Mouse (Mus musculus) limb, embryonic 12.5 days (tissue): Measurements from ENCODE around the gene Rnd1. TPM values are rescaled to one million over a fixed set of nuclear protein-coding genes. Genes with fewer than 3 reads are reported as not detected.

Experiments used
- ATAC-seq: fragments of 200-750 bp; cut with Nextera tagmentation; 2 replicates; pipeline ENCODE4 v1.8.0; 2017; ENCODE audit warnings: low read depth, moderate TSS enrichment; ENCODE audit not compliant: insufficient number of reproducible peaks, insufficient read depth, low FRiP score, low TSS enrichment
- H3K27ac ChIP-seq: fragments of 300-500 bp; sonication (generic); 2 replicates; pipeline ENCODE4 v1.5.1; 2016; ENCODE audit warnings: mild to moderate bottlenecking, moderate library complexity
- H3K27me3 ChIP-seq: fragments of 300-500 bp; sonication (generic); 2 replicates; pipeline ENCODE4 v1.6.1; 2016; ENCODE audit warnings: mild to moderate bottlenecking, moderate library complexity
- H3K36me3 ChIP-seq: fragments of 300-500 bp; sonication (generic); 2 replicates; pipeline ENCODE4 v1.6.1; 2016; ENCODE audit warnings: mild to moderate bottlenecking, moderate library complexity
- H3K4me1 ChIP-seq: fragments of 300-500 bp; sonication (generic); replicated peaks from 2 replicates; pipeline ENCODE4 v1.6.1; 2016
- H3K4me2 ChIP-seq: fragments of 300-500 bp; sonication (generic); 2 replicates; pipeline ENCODE4 v1.6.1; 2016; ENCODE audit warnings: mild to moderate bottlenecking, moderate library complexity
- H3K4me3 ChIP-seq: fragments of 300-500 bp; sonication (generic); replicated peaks from 2 replicates; pipeline ENCODE4 v1.5.1; 2016; ENCODE audit warnings: mild to moderate bottlenecking
- H3K9ac ChIP-seq: fragments of 300-500 bp; sonication (generic); replicated peaks from 2 replicates; pipeline ENCODE4 v1.6.1; 2016; ENCODE audit warnings: mild to moderate bottlenecking, moderate library complexity
- H3K9me3 ChIP-seq: fragments of 300-500 bp; sonication (generic); 2 replicates; pipeline ENCODE4 v1.6.1; 2016; ENCODE audit warnings: mild to moderate bottlenecking, moderate library complexity
- WGBS: fragments of 180-500 bp; shearing (Covaris S2); methylation state at CpG from one replicate; pipeline ENCODE4 v1.1.7; 2016; 5-methylcytosine and 5-hydroxymethylcytosine counted together
- polyA plus RNA-seq: library from polyadenylated mRNA; unstranded; fragments of >200 nt; fragmentation: Nextera tagmentation; extraction: Ambion mirVana; gene quantifications from 2 replicates; pipeline ENCODE4 v1.2.1, GENCODE M21; 2016

Rnd1 gene
- polyA plus RNA-seq, 1 experiment from 2014 or later: 0.24 TPM

- peak overlapping the region; percentile 82 for H3K4me3 ChIP-seq
- peaks cover 65% of the 10 kb centered on the region for H3K27me3 ChIP-seq
- peaks cover 60% of the 10 kb centered on the region for H3K4me1 ChIP-seq
- 0 out of 2 replicates have a peak overlapping the region, but pooled peaks have one; percentile 76 for H3K27ac ChIP-seq
- no peak for ATAC-seq
- 0 out of 2 replicates have a peak, but pooled peaks cover 7% of the 10 kb centered on the region for H3K36me3 ChIP-seq
- H3K9ac ChIP-seq: peak overlapping the region; percentile 88
- no peaks in the 10 kb centered on the region for H3K9me3 ChIP-seq
- H3K4me2 ChIP-seq: peak overlapping the region; percentile 98
- WGBS: 1% methylated on average over 21 of the region's 21 CpGs
Measured at GRCm38 (mm10) chr15:98635291-98635841, 41.9 kb downstream of the Rnd1 start.

- Histone ChIP-seq H3K36me3 (no peaks in the 10 kb centered on the region), H3K9me3 (no peaks in the 10 kb centered on the region), H3K4me3 (peak overlapping the region; percentile 82), H3K27me3 (peaks cover 71% of the 10 kb centered on the region), H3K9ac (peak overlapping the region; percentile 88), H3K4me1 (peaks cover 55% of the 10 kb centered on the region), H3K4me2 (peak overlapping the region; percentile 98), H3K27ac (peak overlapping the region; percentile 76)
- WGBS: under 1% methylated on average over 65 of the region's 65 CpGs
- ATAC-seq: peak; percentile 26; the same call in 1 of the 2 replicates
Measured at GRCm38 (mm10) chr15:98634541-98635081, 42.6 kb downstream of the Rnd1 start.

DNA sequence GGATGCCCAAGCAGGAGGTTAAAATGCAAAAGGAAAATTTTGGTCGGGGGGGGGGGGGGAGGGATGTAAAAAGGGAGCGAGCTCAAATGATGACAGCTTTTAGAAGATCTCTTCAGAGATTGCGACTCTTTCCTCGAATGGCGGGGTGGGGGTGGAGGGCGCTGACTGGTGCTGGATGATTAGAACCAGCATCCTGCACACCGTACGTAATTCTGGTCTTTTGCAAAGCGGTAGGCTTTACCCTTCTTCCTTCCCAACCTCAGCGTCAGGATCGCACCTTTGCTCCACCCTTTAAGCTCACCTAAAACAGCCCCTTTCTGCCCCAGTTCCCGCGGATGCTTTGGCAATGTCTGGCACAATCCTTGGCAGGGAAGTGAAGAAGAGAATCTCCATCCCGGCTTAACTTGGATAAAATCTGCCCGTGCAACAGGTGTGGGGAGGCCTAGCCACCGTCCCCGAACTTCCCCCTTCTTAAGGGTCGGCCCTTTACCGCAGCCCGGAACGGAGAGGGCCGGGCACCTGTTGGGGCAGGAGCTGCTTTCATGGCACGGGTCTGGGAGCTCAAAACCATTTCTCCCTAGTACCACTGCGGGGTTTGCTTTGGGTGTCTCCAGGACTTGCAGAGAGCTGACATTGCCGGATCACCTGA lies 43.3 kb downstream of the Rnd1 start:
- no peak for ATAC-seq
- no peaks in the 10 kb centered on the region for H3K36me3 ChIP-seq
- WGBS: under 1% methylated on average over 25 of the region's 25 CpGs
- H3K4me2 ChIP-seq: peak overlapping the region; percentile 98
- 0 out of 2 replicates have a peak overlapping the region, but pooled peaks have one; percentile 29 for H3K27ac ChIP-seq
- H3K4me1 ChIP-seq: peaks cover 61% of the 10 kb centered on the region
- H3K27me3 ChIP-seq: peaks cover 76% of the 10 kb centered on the region
- H3K9ac ChIP-seq: peak overlapping the region; percentile 88
- no peaks in the 10 kb centered on the region for H3K9me3 ChIP-seq
- H3K4me3 ChIP-seq: peak overlapping the region; percentile 82

DNA sequence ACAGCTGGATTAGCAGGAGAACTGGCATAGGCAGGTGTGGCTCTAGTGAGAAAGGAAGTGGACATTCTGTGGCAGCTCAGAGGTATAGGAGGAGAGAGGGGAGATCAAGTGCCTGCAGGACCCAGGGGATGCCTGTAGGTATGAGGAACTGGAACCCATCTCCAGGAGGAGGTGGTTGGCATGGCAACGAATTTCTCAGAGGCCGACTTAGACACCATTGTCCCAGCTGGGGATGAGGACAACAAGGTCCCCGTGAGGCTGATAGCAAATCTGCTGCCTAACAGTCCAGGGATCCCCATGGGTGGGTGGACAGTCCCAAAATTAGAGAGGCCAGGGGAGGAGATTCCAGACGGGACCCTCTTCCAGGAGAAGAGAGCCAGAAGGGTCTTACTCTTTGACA lies 44.3 kb downstream of the Rnd1 start:
- 0% methylated on average over 4 of the region's 4 CpGs for WGBS
- Histone ChIP-seq H3K4me3 (peak overlapping the region; percentile 82), H3K4me2 (peak overlapping the region; percentile 98), H3K4me1 (peaks cover 71% of the 10 kb centered on the region), H3K9ac (peak overlapping the region; percentile 68), H3K27me3 (peaks cover 86% of the 10 kb centered on the region), H3K27ac (no peak overlapping the region), H3K9me3 (no peaks in the 10 kb centered on the region), H3K36me3 (no peaks in the 10 kb centered on the region)
- no peak for ATAC-seq

GRCm38 (mm10) chr15:98632107-98632744 lies 45.0 kb downstream of the Rnd1 start:
- Histone ChIP-seq H3K4me2 (peak overlapping the region; percentile 98), H3K36me3 (no peaks in the 10 kb centered on the region), H3K4me1 (peaks cover 71% of the 10 kb centered on the region), H3K27ac (peak overlapping the region; percentile 41; the same call in 1 of the 2 replicates), H3K9ac (peak overlapping the region; percentile 68), H3K9me3 (no peaks in the 10 kb centered on the region), H3K27me3 (peaks cover 82% of the 10 kb centered on the region), H3K4me3 (peak overlapping the region; percentile 82)
- ATAC-seq: peak; percentile 60
- under 1% methylated on average over 25 of the region's 25 CpGs for WGBS

DNA sequence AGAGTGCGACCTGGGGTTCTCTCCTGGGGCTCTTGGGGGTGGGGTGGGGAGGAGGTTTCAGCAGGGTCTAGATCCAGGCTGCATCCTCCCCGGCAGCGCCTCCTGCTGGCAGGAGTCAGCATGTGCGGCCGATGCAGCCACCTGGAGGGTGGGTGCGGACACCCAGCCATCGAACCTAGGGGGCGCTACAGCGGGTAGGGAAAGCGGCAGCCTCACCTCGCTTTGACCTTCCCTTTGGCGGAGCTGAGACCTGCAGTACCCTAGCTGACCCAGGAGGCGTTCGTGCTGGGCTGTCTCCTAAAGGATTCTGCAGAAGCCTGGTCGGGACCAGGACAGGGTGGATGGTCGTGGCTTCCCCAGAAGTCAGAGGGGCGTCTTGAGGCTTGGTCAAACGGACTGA lies 45.8 kb downstream of the Rnd1 start:
- Histone ChIP-seq H3K4me2 (peak overlapping the region; percentile 98), H3K4me1 (peaks cover 70% of the 10 kb centered on the region), H3K9ac (peak overlapping the region; percentile 13; the same call in 1 of the 2 replicates), H3K27me3 (peaks cover 77% of the 10 kb centered on the region), H3K4me3 (peak overlapping the region; percentile 82), H3K27ac (peak overlapping the region; percentile 41; the same call in 1 of the 2 replicates), H3K9me3 (no peaks in the 10 kb centered on the region), H3K36me3 (no peaks in the 10 kb centered on the region)
- 0 out of 2 replicates have a peak, but pooled peaks have one; percentile 4 for ATAC-seq
- under 1% methylated on average over 18 of the region's 18 CpGs for WGBS

DNA sequence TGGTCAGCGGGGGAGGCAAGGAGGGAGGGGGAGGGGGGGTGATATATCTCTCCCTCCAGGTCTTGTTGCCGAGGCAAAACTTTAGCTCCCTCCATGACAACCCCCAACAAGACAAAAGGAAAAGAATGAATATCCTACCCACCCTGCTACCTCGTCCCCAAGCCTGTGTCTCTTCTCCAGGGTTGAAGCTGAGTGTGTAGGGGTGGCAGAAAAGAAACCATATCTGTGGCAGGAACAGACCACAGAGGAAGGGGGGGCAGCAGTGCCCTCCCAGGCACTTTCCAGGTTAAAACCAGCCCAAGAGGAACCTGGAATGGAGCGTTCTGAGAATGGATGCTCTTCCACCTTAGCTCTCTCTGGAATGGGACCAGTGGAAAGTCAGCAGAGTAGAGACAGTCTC lies 46.7 kb downstream of the Rnd1 start, which contains the start of gene Cacnb3:
Gene Cacnb3, plus strand, starts transcription at position 301 of the 400 bp plus-strand sequence.
- Histone ChIP-seq H3K9me3 (no peaks in the 10 kb centered on the region), H3K9ac (peak within 1 kb of the TSS; percentile 13; the same call in 1 of the 2 replicates), H3K4me3 (peak within 1 kb of the TSS; percentile 82), H3K36me3 (no peaks in the 10 kb centered on the region), H3K4me2 (peak within 1 kb of the TSS; percentile 98), H3K27me3 (peaks cover 68% of the 10 kb centered on the region), H3K27ac (no peak within 1 kb of the TSS), H3K4me1 (peaks cover 63% of the 10 kb centered on the region)
- 35% methylated on average over 4 of the region's 4 CpGs for WGBS
- no peak for ATAC-seq

DNA sequence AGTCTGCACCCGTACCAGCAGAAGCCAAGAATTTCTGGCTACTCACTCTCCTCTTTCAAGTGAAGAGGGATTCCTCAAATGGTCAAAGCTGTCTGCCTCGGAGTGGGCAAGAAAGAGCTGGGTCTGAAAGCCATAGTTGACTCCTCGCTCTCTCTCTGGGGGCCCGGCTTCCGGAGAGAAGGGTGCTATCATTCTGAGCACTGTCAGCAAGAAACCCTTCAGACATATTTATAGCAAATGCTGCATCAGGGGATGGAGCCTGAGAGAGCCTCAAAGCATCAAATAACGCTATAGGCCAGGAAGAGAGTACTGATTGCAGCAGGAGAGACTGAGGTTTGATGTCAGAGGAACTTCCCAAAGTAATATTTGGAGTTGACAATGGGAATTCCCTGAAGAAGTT lies 47.8 kb downstream of the Rnd1 start:
- Histone ChIP-seq H3K4me2 (no peak overlapping the region), H3K27me3 (peaks cover 57% of the 10 kb centered on the region), H3K4me1 (peaks cover 57% of the 10 kb centered on the region), H3K27ac (no peak overlapping the region), H3K4me3 (no peak overlapping the region), H3K9me3 (no peaks in the 10 kb centered on the region), H3K36me3 (no peaks in the 10 kb centered on the region), H3K9ac (no peak overlapping the region; the same call in 1 of the 2 replicates)
- ATAC-seq: no peak
- WGBS: 51% methylated on average over 6 of the region's 6 CpGs

GRCm38 (mm10) chr15:98628589-98629254 lies 48.5 kb downstream of the Rnd1 start:
- Histone ChIP-seq H3K27ac (peak overlapping the region; percentile 20; the same call in 1 of the 2 replicates), H3K27me3 (peaks cover 52% of the 10 kb centered on the region), H3K4me2 (peak overlapping the region; percentile 49), H3K9me3 (no peaks in the 10 kb centered on the region), H3K36me3 (no peaks in the 10 kb centered on the region), H3K4me1 (peaks cover 52% of the 10 kb centered on the region), H3K4me3 (peak overlapping the region; percentile 13), H3K9ac (no peak overlapping the region; the same call in 1 of the 2 replicates)
- WGBS: 9% methylated on average over 20 of the region's 20 CpGs
- no peak for ATAC-seq

DNA sequence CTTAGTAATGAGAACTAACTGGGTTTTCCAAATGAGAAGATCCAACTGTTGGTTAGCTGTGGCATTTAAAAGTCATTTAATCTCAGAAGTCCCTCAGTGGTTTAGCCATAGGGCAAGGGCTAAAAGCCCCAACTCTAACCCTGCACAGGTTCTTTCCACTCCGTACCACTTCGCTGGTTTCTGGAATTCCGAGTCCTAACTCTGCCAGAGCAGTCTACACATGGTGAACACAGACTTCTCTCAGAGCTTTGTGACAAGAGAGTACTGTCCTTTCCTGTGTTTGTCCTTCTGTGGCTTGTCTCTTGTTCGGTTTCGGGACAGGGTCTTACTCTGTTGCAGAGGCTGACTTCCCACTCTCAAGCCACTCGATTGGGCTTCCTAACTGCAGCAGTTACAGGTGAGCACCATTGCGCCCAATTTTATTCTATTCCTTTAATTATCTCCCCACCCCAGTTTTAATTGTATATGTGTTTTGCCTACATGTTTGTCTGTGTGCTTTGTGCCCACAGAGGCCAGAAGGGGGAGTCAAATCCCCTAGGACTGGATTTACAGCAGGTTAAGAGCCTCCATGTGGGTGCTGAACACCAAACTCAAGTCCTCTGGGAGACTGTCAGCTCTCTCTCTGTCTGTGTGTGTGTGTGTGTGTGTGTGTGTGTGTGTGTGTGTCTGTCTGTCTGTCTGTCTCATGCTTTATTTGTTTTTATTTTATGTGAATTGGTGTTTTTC lies 50.6 kb downstream of the Rnd1 start:
- Histone ChIP-seq H3K9me3 (no peaks in the 10 kb centered on the region), H3K36me3 (no peaks in the 10 kb centered on the region), H3K9ac (no peak overlapping the region), H3K4me2 (no peak overlapping the region), H3K4me1 (peaks cover 39% of the 10 kb centered on the region), H3K4me3 (no peak overlapping the region), H3K27me3 (peaks cover 48% of the 10 kb centered on the region), H3K27ac (no peak overlapping the region)
- no peak for ATAC-seq
- 83% methylated on average over 7 of the region's 7 CpGs for WGBS
